Mouse (Mus musculus): ENCODE measurements around the gene Mbtd1. TPM values are rescaled to one million over a fixed set of nuclear protein-coding genes. Genes with fewer than 3 reads are reported as not detected.

Gene Mbtd1
- polyA plus RNA-seq, 1 experiment from 2014 or later: 18.9 TPM

DNA sequence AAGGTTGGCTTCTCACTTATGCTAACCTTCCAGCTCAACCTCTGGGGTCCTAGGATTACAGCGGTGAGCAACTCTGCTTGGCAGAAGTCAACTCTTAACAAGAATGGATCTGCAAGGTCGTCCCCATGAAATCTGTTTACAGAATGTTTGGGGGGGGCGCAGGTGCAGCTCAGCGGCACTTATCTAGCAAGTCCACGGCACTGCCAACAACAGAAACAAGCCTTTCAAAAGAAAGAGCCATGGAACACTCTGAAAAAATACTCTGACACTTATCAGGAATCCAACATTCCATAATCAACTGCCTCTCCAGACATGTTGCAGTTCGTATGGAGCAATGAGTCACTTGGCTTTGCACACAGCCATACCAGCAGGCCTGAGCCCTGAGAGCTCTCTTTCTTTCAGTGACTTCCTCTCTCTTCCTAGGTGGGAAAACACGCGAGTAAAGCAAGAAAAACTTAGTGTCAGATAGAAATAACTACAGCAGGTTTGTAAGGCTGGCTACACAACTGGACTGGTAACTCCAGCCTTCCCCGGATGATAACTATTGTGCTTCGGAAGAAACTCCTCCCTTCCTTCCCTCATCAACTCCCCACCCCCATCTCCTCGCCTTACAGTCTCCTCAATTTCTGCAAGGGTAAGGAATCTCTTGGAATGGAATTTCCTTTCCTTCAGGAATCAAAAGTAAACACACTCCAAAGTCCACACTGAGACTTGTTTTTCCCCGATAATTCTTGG lies 102.8 kb downstream of the Mbtd1 start:
- Histone ChIP-seq H3K4me1 (no peaks in the 10 kb centered on the region), H3K27ac (replicated peaks) (no peak overlapping the region), H3K4me3 (replicated peaks) (no peak overlapping the region), H3K9me3 (replicated peaks) (no peaks in the 10 kb centered on the region), H3K36me3 (no peaks in the 10 kb centered on the region), H3K27me3 (replicated peaks) (peaks cover 3% of the 10 kb centered on the region; the same call in 1 of the 2 replicates), H3K9ac (replicated peaks) (no peak overlapping the region), H3K4me2 (no peak overlapping the region)
- WGBS: 74% methylated on average over 12 of the region's 12 CpGs
- ATAC-seq (ENCODE audit: low FRiP score): no peak

DNA sequence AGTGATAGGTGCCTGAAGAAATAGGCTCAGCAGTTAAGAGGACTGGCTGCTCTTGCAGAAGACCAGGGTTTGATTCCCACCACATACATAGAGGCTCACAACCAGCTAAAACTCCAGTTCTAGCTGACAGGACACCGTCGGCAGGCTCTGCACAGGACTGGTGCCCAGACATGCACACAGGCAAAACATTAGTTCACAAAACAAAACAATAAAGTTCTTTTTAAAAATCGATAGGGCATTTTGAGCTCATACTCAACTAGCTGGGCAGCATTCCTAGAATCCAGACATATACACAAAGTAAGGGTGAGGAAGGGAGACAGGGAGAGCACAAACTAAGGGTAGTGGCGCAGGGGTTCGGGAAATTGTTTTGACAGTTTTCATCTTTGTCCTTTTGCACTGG lies 108.9 kb downstream of the Mbtd1 start:
- no peaks in the 10 kb centered on the region for H3K9me3 ChIP-seq (replicated peaks)
- 0 out of 2 replicates have a peak overlapping the region, but pooled peaks have one; percentile 87 for H3K4me3 ChIP-seq (replicated peaks)
- peaks cover 3% of the 10 kb centered on the region; the same call in 1 of the 2 replicates for H3K27me3 ChIP-seq (replicated peaks)
- peak overlapping the region; percentile 68; the same call in 1 of the 2 replicates for H3K9ac ChIP-seq (replicated peaks)
- peak overlapping the region; percentile 85 for H3K4me2 ChIP-seq
- H3K4me1 ChIP-seq: peaks cover 36% of the 10 kb centered on the region
- H3K36me3 ChIP-seq: no peaks in the 10 kb centered on the region
- no peak for ATAC-seq (ENCODE audit: low FRiP score)
- peak overlapping the region; percentile 95 for H3K27ac ChIP-seq (replicated peaks)
- 72% methylated on average over 5 of the region's 5 CpGs for WGBS

DNA sequence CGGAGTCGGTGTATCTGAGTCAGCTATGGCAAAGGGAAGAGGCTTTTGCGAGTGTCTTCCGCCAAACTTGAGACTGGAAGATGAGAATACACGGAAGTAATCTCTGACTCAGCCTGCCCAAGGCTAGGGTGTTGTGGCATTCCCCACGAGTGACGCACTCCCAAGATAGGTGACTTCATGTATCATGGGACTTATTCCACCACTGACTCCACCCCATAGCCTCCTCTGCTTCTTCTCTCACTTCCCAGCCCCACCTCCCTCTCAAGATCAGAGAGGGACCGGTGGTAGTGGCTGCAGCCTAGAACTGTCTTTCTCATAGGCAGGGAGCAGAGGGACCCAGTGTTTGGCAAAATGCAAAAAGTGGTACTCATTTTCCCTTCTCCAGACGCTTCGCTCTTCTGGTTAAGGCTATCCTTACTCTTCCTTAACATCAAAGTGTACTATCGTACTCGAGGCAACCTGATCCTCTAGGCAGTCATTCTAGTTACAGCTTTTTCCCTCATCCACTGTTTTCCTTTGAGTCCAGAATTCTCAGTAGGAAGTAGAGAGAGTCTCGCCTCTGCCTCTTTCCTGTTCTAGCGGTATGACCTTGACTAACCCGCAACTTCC lies 109.6 kb downstream of the Mbtd1 start:
- Histone ChIP-seq H3K27me3 (replicated peaks) (peaks cover 3% of the 10 kb centered on the region; the same call in 1 of the 2 replicates), H3K4me2 (peak overlapping the region; percentile 85), H3K4me1 (peaks cover 41% of the 10 kb centered on the region), H3K9me3 (replicated peaks) (no peaks in the 10 kb centered on the region), H3K4me3 (replicated peaks) (peak overlapping the region; percentile 87), H3K9ac (replicated peaks) (peak overlapping the region; percentile 68), H3K27ac (replicated peaks) (peak overlapping the region; percentile 95), H3K36me3 (no peaks in the 10 kb centered on the region)
- 8% methylated on average over 15 of the region's 15 CpGs for WGBS
- ATAC-seq (ENCODE audit: low FRiP score): peak; percentile 9

DNA sequence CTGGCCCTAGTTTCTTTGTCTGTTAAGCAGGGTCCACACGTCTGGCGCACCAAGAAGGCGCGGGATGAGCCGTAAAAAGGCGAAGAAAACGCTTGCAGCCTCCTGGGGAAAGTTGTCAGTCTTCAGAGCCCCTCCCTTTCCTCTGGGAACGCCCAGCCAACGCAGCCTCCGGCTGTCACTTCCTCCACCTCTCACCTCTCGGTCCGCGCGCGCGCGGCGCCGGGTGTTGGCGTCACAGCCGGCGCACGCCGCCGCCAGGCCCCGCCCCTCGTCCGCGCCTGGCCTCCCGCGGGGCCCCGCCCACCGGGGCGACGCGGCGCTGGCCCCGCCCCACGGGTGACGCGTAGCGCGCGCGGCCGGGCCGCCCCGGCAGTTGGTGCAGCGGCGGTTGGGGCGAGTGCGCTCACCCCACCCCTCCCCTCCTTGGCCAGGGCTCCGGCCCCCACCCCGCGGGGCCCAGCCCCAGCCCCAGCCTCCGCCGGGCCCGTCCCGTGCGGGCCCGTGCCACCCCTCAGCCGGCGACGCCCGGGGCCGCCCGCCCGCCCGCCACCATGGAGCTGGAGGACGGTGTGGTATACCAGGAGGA lies 110.2 kb downstream of the Mbtd1 start, which contains the start of gene Spag9:
Gene Spag9, plus strand, starts transcription at position 372 of the 586 bp plus-strand sequence.
- peaks cover 41% of the 10 kb centered on the region for H3K4me1 ChIP-seq

More for the DNA sequence above, 110.2 kb downstream of the Mbtd1 start, which contains the start of gene Spag9:
- Histone ChIP-seq H3K4me3 (replicated peaks) (peak within 1 kb of the TSS; percentile 87), H3K9ac (replicated peaks) (peak within 1 kb of the TSS; percentile 88), H3K27me3 (replicated peaks) (0 out of 2 replicates have a peak, but pooled peaks cover 3% of the 10 kb centered on the region), H3K9me3 (replicated peaks) (no peaks in the 10 kb centered on the region), H3K27ac (replicated peaks) (peak within 1 kb of the TSS; percentile 95), H3K36me3 (no peaks in the 10 kb centered on the region), H3K4me2 (peak within 1 kb of the TSS; percentile 85)
- ATAC-seq (ENCODE audit: low FRiP score): peak; percentile 93
- under 1% methylated on average over 60 of the region's 70 CpGs for WGBS

Other genes with a start within 250 kb of the Mbtd1 start
- gene Utp18, start 86 bp upstream of the Mbtd1 start, polyA plus RNA-seq (2015; fragmentation: Nextera tagmentation; extraction: Ambion mirVana): 29.2 and 30.5 TPM in 2 replicates
- 101 and 107 TPM in 2 replicates for gene Nme2, start 70.4 kb downstream of the Mbtd1 start, polyA plus RNA-seq (2015; fragmentation: Nextera tagmentation; extraction: Ambion mirVana)
- gene Gm20390, start 82.4 kb downstream of the Mbtd1 start, polyA plus RNA-seq (2015; fragmentation: Nextera tagmentation; extraction: Ambion mirVana): 377 and 385 TPM in 2 replicates
- 321 and 363 TPM in 2 replicates for gene Nme1, start 82.7 kb downstream of the Mbtd1 start, polyA plus RNA-seq (2015; fragmentation: Nextera tagmentation; extraction: Ambion mirVana)
- gene Spag9, start 110.2 kb downstream of the Mbtd1 start, polyA plus RNA-seq (2015; fragmentation: Nextera tagmentation; extraction: Ambion mirVana): 64.9 and 71.1 TPM in 2 replicates